Mouse (Mus musculus) heart, embryonic 16.5 days (tissue): ENCODE results near the gene Ascl2. TPM values are rescaled to one million over a fixed set of nuclear protein-coding genes. Genes with fewer than 3 reads are reported as not detected.

Experiments
- ATAC-seq: fragments of 200-750 bp; cut with Nextera tagmentation; replicated peaks from 2 replicates; pipeline ENCODE4 v1.8.0; 2017; ENCODE audit warnings: moderate number of reproducible peaks; ENCODE audit not compliant: insufficient read depth, low FRiP score; ENCODE audit errors: extremely low read depth
- H3K27ac ChIP-seq: fragments of 300-500 bp; sonication (generic); 2 replicates; pipeline ENCODE4 v1.5.1; 2014; ENCODE audit warnings: mild to moderate bottlenecking, low read length, control low read depth, moderate library complexity
- H3K27me3 ChIP-seq: fragments of 300-500 bp; sonication (generic); 2 replicates; pipeline ENCODE4 v1.6.1; 2014; ENCODE audit warnings: low read length, mixed read lengths; ENCODE audit not compliant: control insufficient read depth, insufficient read depth
- H3K36me3 ChIP-seq: fragments of 300-500 bp; sonication (generic); 2 replicates; pipeline ENCODE4 v1.6.1; 2014; ENCODE audit not compliant: control insufficient read depth, insufficient read depth
- H3K4me1 ChIP-seq: fragments of 300-500 bp; sonication (generic); 2 replicates; pipeline ENCODE4 v1.6.1; 2014; ENCODE audit warnings: low read length, mixed read lengths; ENCODE audit not compliant: control insufficient read depth, insufficient read depth
- H3K4me2 ChIP-seq: fragments of 300-500 bp; sonication (generic); 2 replicates; pipeline ENCODE4 v1.6.1; 2014; ENCODE audit warnings: low read depth, mild to moderate bottlenecking, control low read depth, low read length
- H3K4me3 ChIP-seq: fragments of 300-500 bp; sonication (generic); 2 replicates; pipeline ENCODE4 v1.5.1; 2014; ENCODE audit warnings: mild to moderate bottlenecking, control low read depth, low read length
- H3K9ac ChIP-seq: fragments of 300-500 bp; sonication (generic); 2 replicates; pipeline ENCODE4 v1.6.1; 2014; ENCODE audit warnings: low read length, control low read depth
- H3K9me3 ChIP-seq: fragments of 300-500 bp; sonication (generic); replicated peaks from 2 replicates; pipeline ENCODE4 v1.6.1; 2016; ENCODE audit warnings: low read length; ENCODE audit not compliant: control insufficient read depth
- WGBS: fragments of 180-500 bp; shearing (Covaris S2); extraction: QIAGEN DNeasy Blood & Tissue Kit; methylation state at CpG from one replicate; pipeline ENCODE4 v1.1.7; 2014; 5-methylcytosine and 5-hydroxymethylcytosine counted together
- polyA plus RNA-seq: library from polyadenylated mRNA; unstranded; fragments of >200 nt; fragmentation: Nextera tagmentation; extraction: Ambion mirVana; gene quantifications from 2 replicates; pipeline ENCODE4 v1.2.1, GENCODE M21; 2015

Gene Ascl2
- polyA plus RNA-seq, 1 experiment from 2014 or later, result 0.91 TPM

- H3K4me3 ChIP-seq, result no peak overlapping the region
- no peak overlapping the region for H3K27ac ChIP-seq
- H3K9me3 ChIP-seq, result no peaks in the 10 kb centered on the region
- 85% methylated on average over 1 of the region's 1 CpGs for WGBS
- no peaks in the 10 kb centered on the region for H3K36me3 ChIP-seq
- no peak overlapping the region for H3K4me2 ChIP-seq
- peaks cover 72% of the 10 kb centered on the region for H3K4me1 ChIP-seq
- H3K27me3 ChIP-seq, result no peaks in the 10 kb centered on the region
- no peak for ATAC-seq
- H3K9ac ChIP-seq, result no peak overlapping the region
These were observed 42.2 kb upstream of the Ascl2 start for GRCm38 (mm10) chr7:143011226-143011625.

GRCm38 (mm10) chr7:143009996-143010395 is 40.9 kb upstream of the Ascl2 start:
- no peaks in the 10 kb centered on the region for H3K36me3 ChIP-seq
- 82% methylated on average over 4 of the region's 4 CpGs for WGBS
- ATAC-seq, result no peak
- peak overlapping the region; percentile 88 for H3K27ac ChIP-seq
- no peak overlapping the region for H3K4me3 ChIP-seq
- peaks cover 72% of the 10 kb centered on the region for H3K4me1 ChIP-seq
- no peak overlapping the region for H3K4me2 ChIP-seq
- no peaks in the 10 kb centered on the region for H3K27me3 ChIP-seq
- no peaks in the 10 kb centered on the region for H3K9me3 ChIP-seq
- H3K9ac ChIP-seq, result no peak overlapping the region

GRCm38 (mm10) chr7:143008996-143009665 is 40.1 kb upstream of the Ascl2 start:
- peak overlapping the region; percentile 52; the same call in 1 of the 2 replicates for H3K9ac ChIP-seq
- H3K4me3 ChIP-seq, result no peak overlapping the region
- peak overlapping the region; percentile 6; the same call in 1 of the 2 replicates for H3K4me2 ChIP-seq
- peak; percentile 29 for ATAC-seq
- H3K27me3 ChIP-seq, result no peaks in the 10 kb centered on the region
- H3K36me3 ChIP-seq, result no peaks in the 10 kb centered on the region
- H3K9me3 ChIP-seq, result no peaks in the 10 kb centered on the region
- WGBS, result 43% methylated on average over 3 of the region's 4 CpGs
- H3K27ac ChIP-seq, result peak overlapping the region; percentile 88
- H3K4me1 ChIP-seq, result peaks cover 70% of the 10 kb centered on the region

- peak overlapping the region; percentile 6; the same call in 1 of the 2 replicates for H3K4me2 ChIP-seq
- ATAC-seq, result peak; percentile 49
- peak overlapping the region; percentile 88 for H3K27ac ChIP-seq
- H3K27me3 ChIP-seq, result no peaks in the 10 kb centered on the region
- peaks cover 63% of the 10 kb centered on the region for H3K4me1 ChIP-seq
- H3K4me3 ChIP-seq, result no peak overlapping the region
- no peaks in the 10 kb centered on the region for H3K9me3 ChIP-seq
- peak overlapping the region; percentile 41 for H3K9ac ChIP-seq
- H3K36me3 ChIP-seq, result no peaks in the 10 kb centered on the region
- WGBS, result 41% methylated on average over 8 of the region's 8 CpGs
These were observed 39.4 kb upstream of the Ascl2 start for GRCm38 (mm10) chr7:143008370-143008926.

- ATAC-seq, result peak; percentile 75
- Histone ChIP-seq H3K9me3 (no peaks in the 10 kb centered on the region), H3K4me2 (peak overlapping the region; percentile 6; the same call in 1 of the 2 replicates), H3K4me1 (peaks cover 56% of the 10 kb centered on the region), H3K27me3 (no peaks in the 10 kb centered on the region), H3K9ac (peak overlapping the region; percentile 50), H3K4me3 (no peak overlapping the region), H3K36me3 (no peaks in the 10 kb centered on the region), H3K27ac (peak overlapping the region; percentile 88)
- WGBS, result 36% methylated on average over 17 of the region's 17 CpGs
These were observed 38.7 kb upstream of the Ascl2 start for GRCm38 (mm10) chr7:143007599-143008369.

GRCm38 (mm10) chr7:143006756-143007598 is 37.9 kb upstream of the Ascl2 start:
- Histone ChIP-seq H3K36me3 (no peaks in the 10 kb centered on the region), H3K4me2 (no peak overlapping the region), H3K27ac (no peak overlapping the region), H3K4me1 (peaks cover 50% of the 10 kb centered on the region), H3K9ac (peak overlapping the region; percentile 30; the same call in 1 of the 2 replicates), H3K4me3 (no peak overlapping the region), H3K9me3 (no peaks in the 10 kb centered on the region), H3K27me3 (no peaks in the 10 kb centered on the region)
- 79% methylated on average over 8 of the region's 8 CpGs for WGBS
- no peak for ATAC-seq

GRCm38 (mm10) chr7:143006097-143006755 is 37.2 kb upstream of the Ascl2 start:
- Histone ChIP-seq H3K4me1 (peaks cover 48% of the 10 kb centered on the region), H3K9me3 (no peaks in the 10 kb centered on the region), H3K27ac (no peak overlapping the region; the same call in 1 of the 2 replicates), H3K9ac (peak overlapping the region; percentile 30), H3K4me3 (no peak overlapping the region), H3K27me3 (no peaks in the 10 kb centered on the region), H3K4me2 (no peak overlapping the region; the same call in 1 of the 2 replicates), H3K36me3 (no peaks in the 10 kb centered on the region)
- 76% methylated on average over 2 of the region's 2 CpGs for WGBS
- ATAC-seq, result no peak
